Mouse (Mus musculus) lung, postnatal 0 days (tissue): ENCODE data around the gene Rassf8. TPM values are rescaled to one million over a fixed set of nuclear protein-coding genes. Genes with fewer than 3 reads are reported as not detected.

Experiments
- ATAC-seq: fragments of 200-750 bp; cut with Nextera tagmentation; 2 replicates; pipeline ENCODE4 v1.8.0; 2017; ENCODE audit warnings: moderate library complexity
- DNase-seq: peaks from one replicate; pipeline ENCODE4 v3.0.0-alpha.2; 2016; ENCODE audit warnings: low spot score
- H3K27ac ChIP-seq: fragments of 300-500 bp; sonication (generic); 2 replicates; pipeline ENCODE4 v1.5.1; 2014; ENCODE audit warnings: antibody characterized with exemption, mild to moderate bottlenecking, low read length, mixed read lengths
- H3K27me3 ChIP-seq: fragments of 300-500 bp; sonication (generic); replicated peaks from 2 replicates; pipeline ENCODE4 v1.6.1; 2014; ENCODE audit warnings: low read length, mixed read lengths; ENCODE audit not compliant: insufficient read depth
- H3K36me3 ChIP-seq: fragments of 300-500 bp; sonication (generic); 2 replicates; pipeline ENCODE4 v1.6.1; 2014; ENCODE audit warnings: low read length, mixed read lengths; ENCODE audit not compliant: insufficient read depth
- H3K4me1 ChIP-seq: fragments of 300-500 bp; sonication (generic); 2 replicates; pipeline ENCODE4 v1.6.1; 2014; ENCODE audit warnings: antibody characterized with exemption, low read depth, low read length, mixed read lengths; ENCODE audit not compliant: insufficient read depth
- H3K4me2 ChIP-seq: fragments of 300-500 bp; sonication (generic); replicated peaks from 2 replicates; pipeline ENCODE4 v1.6.1; 2014; ENCODE audit warnings: low read depth, mild to moderate bottlenecking, low read length, moderate library complexity, mixed read lengths
- H3K4me3 ChIP-seq: fragments of 300-500 bp; sonication (generic); 2 replicates; pipeline ENCODE4 v1.5.1; 2014; ENCODE audit warnings: low read depth, low read length
- H3K9ac ChIP-seq: fragments of 300-500 bp; sonication (generic); replicated peaks from 2 replicates; pipeline ENCODE4 v1.6.1; 2014; ENCODE audit warnings: low read depth, mild to moderate bottlenecking
- H3K9me3 ChIP-seq: fragments of 300-500 bp; sonication (generic); 2 replicates; pipeline ENCODE4 v1.6.1; 2016; ENCODE audit warnings: low read length, mixed read lengths
- CTCF ChIP-seq: IDR thresholded peaks from 2 replicates; pipeline ENCODE4 v1.5.1; 2016; ENCODE audit warnings: antibody characterized with exemption, mild to moderate bottlenecking
- EP300 ChIP-seq: IDR thresholded peaks from 2 replicates; pipeline ENCODE4 v1.6.1; 2016; ENCODE audit warnings: antibody characterized with exemption, mild to moderate bottlenecking, control low read depth
- WGBS: fragments of 180-500 bp; shearing (Covaris S2); extraction: QIAGEN DNeasy Blood & Tissue Kit; methylation state at CpG from one replicate; pipeline ENCODE4 v1.1.7; 2014; 5-methylcytosine and 5-hydroxymethylcytosine counted together
- polyA plus RNA-seq: library from polyadenylated mRNA; unstranded; fragments of >200 nt; fragmentation: Nextera tagmentation; extraction: Ambion mirVana; gene quantifications from 2 replicates; pipeline ENCODE4 v1.2.1, GENCODE M21; 2015

Gene Rassf8
- polyA plus RNA-seq, 1 experiment from 2014 or later: 15.1 TPM

DNA sequence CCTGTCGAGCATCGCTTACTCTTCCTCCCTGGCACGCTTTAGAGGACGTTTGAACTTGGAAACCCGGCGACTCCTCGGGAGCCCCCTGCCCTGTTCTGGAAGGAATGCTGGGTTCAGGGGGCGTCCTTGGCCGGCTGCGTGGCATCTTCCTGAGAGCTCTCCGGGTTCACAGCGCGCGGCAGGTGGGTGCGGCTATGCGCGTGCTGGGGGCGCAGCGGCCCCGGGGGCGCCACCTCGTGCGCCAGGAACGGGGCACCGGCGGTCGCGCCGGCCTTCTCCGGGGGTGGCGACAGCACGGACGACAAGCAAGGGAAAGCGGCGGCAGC lies 116.2 kb downstream of the Rassf8 start:
- Histone ChIP-seq H3K36me3 (no peaks in the 10 kb centered on the region), H3K9me3 (no peaks in the 10 kb centered on the region), H3K4me1 (peaks cover 5% of the 10 kb centered on the region; the same call in 1 of the 2 replicates), H3K4me3 (peak overlapping the region; percentile 52), H3K4me2 (peak overlapping the region; percentile 97), H3K27ac (no peak overlapping the region), H3K9ac (0 out of 2 replicates have a peak overlapping the region, but pooled peaks have one; percentile 9), H3K27me3 (peaks cover 31% of the 10 kb centered on the region)
- no peak for DNase-seq
- 1% methylated on average over 32 of the region's 35 CpGs for WGBS
- no peak for ATAC-seq
- TF ChIP-seq EP300 (no peak), CTCF (no peak)

DNA sequence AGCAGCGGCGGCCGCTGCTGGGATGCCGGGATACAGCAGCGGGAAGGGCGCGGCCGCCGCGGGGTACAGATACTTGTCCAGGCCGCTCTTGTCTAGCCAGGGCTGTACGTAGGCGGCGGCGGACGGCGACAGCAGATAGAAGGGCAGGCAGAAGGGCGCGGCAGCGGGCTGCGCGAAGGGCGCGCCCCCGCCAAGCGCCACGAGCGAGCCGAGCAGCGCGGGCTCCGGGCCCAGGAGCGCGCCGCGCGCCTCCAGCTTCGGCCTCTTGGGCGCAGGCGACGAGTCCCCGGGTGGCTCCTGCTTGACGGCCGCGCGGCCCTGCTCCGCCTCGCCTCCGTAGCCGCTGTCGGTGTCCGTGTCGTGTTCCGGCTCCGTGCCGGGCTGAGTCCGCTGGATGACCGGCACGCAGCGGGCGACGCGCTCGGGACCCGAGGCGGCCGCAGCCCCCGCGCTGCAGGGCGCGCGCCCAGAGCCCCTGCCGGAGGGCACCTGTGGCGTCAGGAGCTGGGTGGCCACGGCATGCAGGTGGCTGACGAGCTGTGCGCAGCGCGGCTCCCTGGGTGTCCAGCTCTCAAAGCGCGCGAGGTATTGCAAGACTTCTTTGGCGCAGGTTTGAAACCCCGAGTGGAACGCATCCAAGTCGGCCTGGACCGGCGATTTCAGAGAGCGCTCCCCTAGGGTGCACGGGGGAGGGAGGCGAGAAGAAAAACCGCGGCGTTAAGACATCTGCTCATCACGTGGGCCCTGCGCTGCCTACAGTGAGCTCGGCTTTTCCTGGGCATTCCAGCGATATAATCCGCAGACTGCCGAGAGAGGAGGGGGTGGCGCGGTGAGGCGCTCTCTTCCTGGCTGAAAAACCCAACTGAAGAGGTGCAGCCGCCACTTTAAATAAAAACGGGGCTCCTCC lies 116.8 kb downstream of the Rassf8 start:
- Histone ChIP-seq H3K9ac (0 out of 2 replicates have a peak overlapping the region, but pooled peaks have one; percentile 29), H3K36me3 (no peaks in the 10 kb centered on the region), H3K9me3 (no peaks in the 10 kb centered on the region), H3K4me3 (peak overlapping the region; percentile 52), H3K27ac (no peak overlapping the region), H3K4me1 (peaks cover 5% of the 10 kb centered on the region; the same call in 1 of the 2 replicates), H3K27me3 (peaks cover 31% of the 10 kb centered on the region), H3K4me2 (peak overlapping the region; percentile 97)
- ATAC-seq (peak; percentile 52), DNase-seq (peak; percentile 63)
- WGBS: under 1% methylated on average over 59 of the region's 105 CpGs
- TF ChIP-seq CTCF (no peak), EP300 (no peak)

DNA sequence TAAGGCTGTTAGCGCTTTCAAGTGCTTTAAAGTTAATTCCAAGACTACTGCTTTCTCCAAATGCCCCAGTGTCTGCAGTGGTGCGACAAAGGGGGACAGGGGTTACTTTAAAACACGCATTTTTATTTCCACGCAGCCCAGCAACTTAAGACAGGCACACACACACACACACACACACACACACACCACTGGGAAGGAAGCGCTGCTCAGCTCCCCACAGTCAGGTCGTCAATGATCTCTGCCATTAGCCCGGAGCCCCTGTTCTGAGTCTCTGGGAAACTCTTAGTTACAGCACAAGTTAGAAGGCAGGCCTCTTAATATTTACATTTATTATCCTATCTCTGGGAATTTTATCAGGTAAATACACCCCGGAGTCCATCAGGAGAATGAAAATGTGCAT lies 117.6 kb downstream of the Rassf8 start:
- Histone ChIP-seq H3K9ac (no peak overlapping the region), H3K4me3 (peak overlapping the region; percentile 52), H3K27ac (no peak overlapping the region), H3K4me1 (peaks cover 5% of the 10 kb centered on the region; the same call in 1 of the 2 replicates), H3K4me2 (peak overlapping the region; percentile 97), H3K9me3 (no peaks in the 10 kb centered on the region), H3K27me3 (peaks cover 31% of the 10 kb centered on the region), H3K36me3 (no peaks in the 10 kb centered on the region)
- ATAC-seq (no peak), DNase-seq (no peak)
- WGBS: 6% methylated on average over 8 of the region's 8 CpGs
- TF ChIP-seq EP300 (no peak), CTCF (no peak)

DNA sequence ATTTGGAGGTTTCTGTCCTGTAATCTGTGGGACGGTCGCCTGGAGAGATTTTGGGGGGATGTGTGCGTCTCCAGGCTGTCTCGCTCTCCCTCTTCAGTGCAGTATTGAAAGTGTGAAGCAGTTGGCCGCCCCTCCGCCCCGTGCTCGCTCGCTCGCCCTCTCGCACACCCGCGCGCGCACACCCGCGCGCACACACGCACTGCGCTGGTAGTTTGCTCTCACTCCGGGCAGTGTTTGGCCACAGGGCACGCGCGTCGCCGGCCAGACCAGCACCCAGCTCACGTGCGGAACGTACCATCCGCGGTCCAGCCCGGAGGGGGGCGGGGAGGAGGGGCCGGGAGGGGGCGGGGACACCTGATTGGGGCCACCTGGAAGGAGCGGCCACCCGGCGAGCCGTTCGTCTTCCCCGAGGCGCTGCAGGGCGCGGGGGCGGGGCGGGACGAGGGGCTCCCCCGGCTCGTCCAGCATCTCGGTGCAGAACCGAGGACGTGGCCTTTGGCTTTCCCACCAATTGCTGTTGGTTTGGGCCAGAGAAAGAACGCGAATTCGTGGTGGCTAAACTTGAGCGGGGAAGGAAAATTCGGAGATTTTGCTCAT lies 118.8 kb downstream of the Rassf8 start, which contains the start of gene Bhlhe41:
Gene Bhlhe41 (minus strand): TSS at position 270 of the 597 bp plus-strand sequence.
- H3K27me3 ChIP-seq: peaks cover 31% of the 10 kb centered on the region
- TF ChIP-seq EP300 (no peak), CTCF (no peak)
- ATAC-seq (peak; percentile 67), DNase-seq (peak; percentile 80)
- H3K9ac ChIP-seq: peak within 1 kb of the TSS; percentile 36; the same call in 1 of the 2 replicates
- WGBS: 2% methylated on average over 44 of the region's 57 CpGs
- peak within 1 kb of the TSS; percentile 97 for H3K4me2 ChIP-seq
- H3K4me3 ChIP-seq: peak within 1 kb of the TSS; percentile 48
- H3K4me1 ChIP-seq: peaks cover 5% of the 10 kb centered on the region; the same call in 1 of the 2 replicates
- H3K27ac ChIP-seq: peak within 1 kb of the TSS; percentile 57
- H3K36me3 ChIP-seq: no peaks in the 10 kb centered on the region
- no peaks in the 10 kb centered on the region for H3K9me3 ChIP-seq

DNA sequence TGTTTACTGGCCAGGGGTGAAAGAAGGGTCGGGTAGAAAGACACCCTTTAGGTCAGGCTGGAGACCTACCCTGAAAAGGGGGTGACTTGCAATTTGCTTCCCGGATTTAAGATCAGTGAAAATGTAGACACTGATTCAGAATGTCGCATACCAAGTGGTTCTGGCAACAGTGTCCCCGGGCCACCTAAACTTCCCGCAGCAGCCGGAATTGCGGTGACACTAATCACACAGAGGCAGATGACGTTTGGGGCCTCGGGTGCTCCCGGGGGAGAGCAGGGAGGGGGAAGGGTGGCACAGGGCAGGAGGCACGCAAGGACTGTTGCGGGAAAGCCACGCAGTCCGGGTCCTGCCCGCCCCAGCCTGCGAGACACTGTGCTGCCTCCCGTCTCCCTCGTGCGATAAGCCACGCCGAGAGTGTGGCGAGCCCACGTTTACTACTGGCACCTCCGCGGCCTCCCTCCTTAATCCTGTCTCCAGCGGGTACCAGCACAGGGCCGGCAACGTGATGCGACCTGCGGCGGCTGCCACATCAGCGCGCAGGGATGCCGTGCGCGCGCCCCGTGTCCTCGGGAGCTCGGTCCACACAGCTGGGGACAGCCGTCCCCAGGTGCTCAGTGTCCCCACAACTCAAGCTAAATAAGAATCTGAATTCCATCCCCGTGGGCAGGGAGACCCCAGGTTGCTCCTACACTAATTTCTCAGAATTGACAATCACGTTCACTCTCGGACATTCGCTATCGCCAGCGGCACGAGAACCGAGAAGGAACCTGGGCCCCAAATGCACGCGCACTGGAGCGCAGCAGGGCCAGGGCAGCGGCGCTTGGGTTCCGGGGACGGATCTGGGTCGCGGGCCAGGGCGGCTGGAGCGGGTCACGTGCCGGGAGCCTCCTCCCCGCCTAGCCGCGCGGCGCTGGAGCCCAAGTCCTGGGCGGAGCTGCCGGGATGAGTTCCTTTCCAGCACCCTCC lies 119.6 kb downstream of the Rassf8 start:
- peak overlapping the region; percentile 36; the same call in 1 of the 2 replicates for H3K9ac ChIP-seq
- ATAC-seq (peak; percentile 89), DNase-seq (peak; percentile 90)
- peak overlapping the region; percentile 57 for H3K27ac ChIP-seq
- peaks cover 31% of the 10 kb centered on the region for H3K27me3 ChIP-seq
- H3K36me3 ChIP-seq: no peaks in the 10 kb centered on the region
- H3K4me3 ChIP-seq: peak overlapping the region; percentile 48
- under 1% methylated on average over 65 of the region's 69 CpGs for WGBS
- no peak for TF ChIP-seq EP300
- TF ChIP-seq CTCF: no peak
- H3K4me1 ChIP-seq: peaks cover 5% of the 10 kb centered on the region; the same call in 1 of the 2 replicates
- H3K4me2 ChIP-seq: peak overlapping the region; percentile 97
- no peaks in the 10 kb centered on the region for H3K9me3 ChIP-seq
